Mouse (Mus musculus): ENCODE measurements around the gene Gm8890.
"Not testable (repeated sequence)": the region's sequence is repeated elsewhere in the genome, so short reads cannot be mapped to it uniquely, and the experiment has no call there.

The Gm8890 gene

DNA sequence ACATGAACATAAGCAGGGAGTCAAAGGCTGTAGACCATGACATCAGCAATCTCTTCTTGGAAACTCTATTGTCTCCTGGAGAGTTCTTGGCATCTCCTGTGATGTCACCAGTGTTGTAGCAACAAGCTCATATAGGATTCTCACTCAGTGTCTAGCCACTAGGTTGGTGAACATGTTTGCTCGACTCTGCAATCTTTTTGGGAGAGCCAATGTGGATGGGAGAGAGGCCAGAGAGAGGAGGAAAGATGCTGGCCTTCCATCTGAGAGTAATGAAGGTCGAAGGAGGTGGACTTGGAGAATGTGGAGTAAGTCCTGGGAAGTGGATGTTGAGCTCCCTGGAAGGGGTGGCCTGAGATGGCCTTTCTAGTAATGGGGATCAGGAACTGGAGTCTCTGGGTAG is at the start of gene Gm8890:
TSS of gene Gm8890 (plus strand) at position 301 of the 400 bp plus-strand sequence.
- DNase-seq (ENCODE audit: low spot score in 2 of 2), result not testable (repeated sequence)

DNA sequence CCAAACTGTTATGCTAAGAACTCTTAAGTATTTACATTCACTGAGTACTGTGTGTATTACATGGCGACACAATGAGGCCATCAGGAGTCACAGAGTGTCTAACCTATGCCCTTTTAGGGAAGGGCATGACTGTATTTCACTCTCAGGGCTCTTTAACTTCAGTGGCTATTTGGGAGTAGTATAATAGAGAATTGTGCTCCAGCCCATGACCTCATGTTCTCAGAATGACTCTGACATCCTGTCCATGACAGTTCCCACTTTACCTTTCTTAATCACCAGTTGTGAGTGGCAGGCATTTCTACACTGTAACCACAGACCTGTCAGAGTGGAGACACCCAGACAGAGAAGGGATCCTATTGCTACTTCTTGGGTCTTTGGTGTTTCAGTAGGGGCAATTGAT is 388 bp downstream of the Gm8890 start:
- DNase-seq (ENCODE audit: low spot score in 2 of 2), result not testable (repeated sequence)
